Mouse (Mus musculus) stomach, postnatal 0 days (tissue): ENCODE data around the gene Eif3a. TPM values are rescaled to one million over a fixed set of nuclear protein-coding genes. Genes with fewer than 3 reads are reported as not detected.
A peak's percentile ranks its signal among the peaks of the same experiment; 100 is the strongest.

Experiments
- ATAC-seq: fragments of 200-750 bp; cut with Nextera tagmentation; 2 replicates; pipeline ENCODE4 v1.8.0; 2017; ENCODE audit not compliant: low FRiP score, low TSS enrichment
- DNase-seq: peaks from one replicate; pipeline ENCODE4 v3.0.0-alpha.2; 2016; ENCODE audit warnings: low spot score
- H3K27ac ChIP-seq: fragments of 300-500 bp; sonication (generic); replicated peaks from 2 replicates; pipeline ENCODE4 v1.5.1; 2014; ENCODE audit warnings: mild to moderate bottlenecking, control low read depth
- H3K27me3 ChIP-seq: fragments of 300-500 bp; sonication (generic); 2 replicates; pipeline ENCODE4 v1.6.1; 2014; ENCODE audit warnings: low read length; ENCODE audit not compliant: control insufficient read depth, insufficient read depth
- H3K36me3 ChIP-seq: fragments of 300-500 bp; sonication (generic); 2 replicates; pipeline ENCODE4 v1.6.1; 2014; ENCODE audit warnings: low read length, mixed read lengths; ENCODE audit not compliant: control insufficient read depth, insufficient read depth
- H3K4me1 ChIP-seq: fragments of 300-500 bp; sonication (generic); replicated peaks from 2 replicates; pipeline ENCODE4 v1.6.1; 2014; ENCODE audit warnings: antibody characterized with exemption; ENCODE audit not compliant: control insufficient read depth, insufficient read depth
- H3K4me2 ChIP-seq: fragments of 300-500 bp; sonication (generic); replicated peaks from 2 replicates; pipeline ENCODE4 v1.6.1; 2014; ENCODE audit warnings: low read depth, mild to moderate bottlenecking, control low read depth, moderate library complexity
- H3K4me3 ChIP-seq: fragments of 300-500 bp; sonication (generic); 2 replicates; pipeline ENCODE4 v1.5.1; 2014; ENCODE audit warnings: low read depth, low read length, control low read depth
- H3K9ac ChIP-seq: fragments of 300-500 bp; sonication (generic); 2 replicates; pipeline ENCODE4 v1.6.1; 2014; ENCODE audit warnings: mild to moderate bottlenecking, low read length, control low read depth, mixed read lengths
- H3K9me3 ChIP-seq: fragments of 300-500 bp; sonication (generic); 2 replicates; pipeline ENCODE4 v1.6.1; 2016; ENCODE audit warnings: low read length; ENCODE audit not compliant: control insufficient read depth
- CTCF ChIP-seq: IDR thresholded peaks from 2 replicates; pipeline ENCODE4 v1.5.1; 2016; ENCODE audit warnings: antibody characterized with exemption, low read depth, mild to moderate bottlenecking, moderate library complexity
- EP300 ChIP-seq: optimal IDR thresholded peaks from 2 replicates; pipeline ENCODE3; 2016; ENCODE audit warnings: antibody characterized with exemption
- WGBS: fragments of 180-500 bp; shearing (Covaris S2); extraction: QIAGEN DNeasy Blood & Tissue Kit; methylation state at CpG from one replicate; pipeline ENCODE4 v1.1.7; 2014; 5-methylcytosine and 5-hydroxymethylcytosine counted together
- polyA plus RNA-seq: library from polyadenylated mRNA; unstranded; fragments of >200 nt; fragmentation: Nextera tagmentation; extraction: Ambion mirVana; gene quantifications from 2 replicates; pipeline ENCODE4 v1.2.1, GENCODE M21; 2015

Gene Eif3a
- polyA plus RNA-seq, 1 experiment from 2014 or later = 60.1 TPM

- DNase-seq (no peak), ATAC-seq (no peak)
- Histone ChIP-seq H3K27me3 (no peaks in the 10 kb centered on the region), H3K4me3 (no peak overlapping the region), H3K36me3 (no peaks in the 10 kb centered on the region), H3K9me3 (no peaks in the 10 kb centered on the region), H3K27ac (no peak overlapping the region), H3K9ac (no peak overlapping the region), H3K4me1 (peaks cover 4% of the 10 kb centered on the region), H3K4me2 (0 out of 2 replicates have a peak overlapping the region, but pooled peaks have one; percentile 15)
- TF ChIP-seq EP300 (no peak), CTCF (no peak)
- 22% methylated on average over 2 of the region's 2 CpGs for WGBS
Observed at GRCm38 (mm10) chr19:60787465-60788150, 2.9 kb downstream of the Eif3a start.

- WGBS = 18% methylated on average over 1 of the region's 1 CpGs
- no peak for ATAC-seq
- no peak overlapping the region for H3K9ac ChIP-seq
- no peaks in the 10 kb centered on the region for H3K9me3 ChIP-seq
- TF ChIP-seq CTCF (no peak), EP300 (no peak)
- H3K4me2 ChIP-seq = no peak overlapping the region
- peaks cover 4% of the 10 kb centered on the region for H3K4me1 ChIP-seq
- H3K27me3 ChIP-seq = no peaks in the 10 kb centered on the region
- DNase-seq = no peak
- no peaks in the 10 kb centered on the region for H3K36me3 ChIP-seq
- H3K4me3 ChIP-seq = no peak overlapping the region
- no peak overlapping the region for H3K27ac ChIP-seq
Observed at GRCm38 (mm10) chr19:60784712-60785111, 5.7 kb downstream of the Eif3a start.

- Histone ChIP-seq H3K9ac (no peak overlapping the region), H3K36me3 (no peaks in the 10 kb centered on the region), H3K4me2 (no peak overlapping the region), H3K27me3 (no peaks in the 10 kb centered on the region), H3K9me3 (no peaks in the 10 kb centered on the region), H3K4me1 (peaks cover 4% of the 10 kb centered on the region; the same call in 1 of the 2 replicates), H3K4me3 (no peak overlapping the region), H3K27ac (no peak overlapping the region)
- 86% methylated on average over 3 of the region's 3 CpGs for WGBS
- no peak for DNase-seq
- ATAC-seq = no peak
- TF ChIP-seq CTCF (no peak), EP300 (no peak)
Observed at GRCm38 (mm10) chr19:60782034-60782433, 8.4 kb downstream of the Eif3a start.

DNA sequence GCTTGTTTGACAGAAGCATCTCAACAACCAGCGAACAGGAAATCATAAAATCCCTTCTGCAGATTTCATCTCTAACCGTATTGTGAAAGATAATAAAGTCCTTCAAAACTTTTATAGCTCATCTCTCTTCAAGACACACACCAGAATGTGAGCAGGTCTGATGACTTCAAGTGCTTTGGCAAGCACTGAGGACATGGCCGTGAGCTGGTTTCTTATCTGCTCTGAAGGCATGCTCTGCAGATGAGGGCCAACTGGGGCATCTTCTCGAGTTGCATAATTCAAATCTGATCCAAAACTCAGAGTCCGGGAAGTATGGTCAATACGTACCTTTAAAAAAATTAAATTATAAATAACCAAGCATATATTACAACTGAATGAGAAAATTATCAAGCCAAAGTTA, 17.1 kb downstream of the Eif3a start:
- no peak for ATAC-seq
- 84% methylated on average over 6 of the region's 6 CpGs for WGBS
- no peak for TF ChIP-seq EP300
- TF ChIP-seq CTCF = no peak

DNA sequence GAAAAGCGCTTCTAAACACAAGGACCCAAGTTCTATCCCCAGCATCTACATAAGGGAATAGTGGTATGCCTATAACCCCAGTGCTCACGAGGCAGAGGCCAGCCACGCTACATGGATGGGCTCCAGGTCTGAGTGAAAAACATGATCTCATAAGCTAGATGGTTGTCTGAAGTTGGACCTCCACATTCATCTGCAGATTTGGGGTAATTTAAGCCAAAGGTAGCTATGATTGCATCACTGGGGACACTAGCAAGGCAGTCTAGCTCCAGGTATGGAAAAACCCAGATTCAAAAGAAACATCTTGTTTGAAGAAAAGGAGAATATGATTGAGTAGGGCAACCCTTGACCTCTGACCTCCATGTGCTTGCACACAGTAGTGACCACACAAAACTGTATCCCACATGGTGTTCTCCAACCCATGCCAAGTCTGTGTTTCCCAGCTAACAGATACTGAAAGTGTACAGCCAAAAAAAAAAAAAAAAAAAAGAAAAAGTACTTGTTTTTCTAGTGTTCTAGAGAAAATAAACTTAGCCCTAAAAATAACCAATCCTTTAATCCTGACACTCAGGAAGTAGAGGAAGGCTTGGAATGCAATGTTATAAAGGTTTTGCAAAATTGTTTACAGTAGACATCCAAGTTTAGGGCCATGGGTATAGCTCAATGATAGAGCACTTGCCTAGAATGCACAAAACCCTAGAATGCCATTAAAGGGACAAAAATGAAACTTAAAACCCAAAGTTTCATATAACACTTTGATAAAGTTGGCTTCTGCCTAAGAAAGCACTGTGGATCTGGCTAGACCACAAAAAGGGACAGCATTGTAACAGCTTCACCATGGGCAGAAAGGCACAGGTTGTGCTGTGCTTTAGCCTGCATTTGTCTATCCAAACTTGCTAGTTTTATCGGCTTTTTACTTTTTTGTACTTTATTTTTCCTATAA, 31.3 kb downstream of the Eif3a start:
- ATAC-seq (no peak), DNase-seq (no peak)
- TF ChIP-seq EP300 (no peak), CTCF (no peak)
- Histone ChIP-seq H3K36me3 (peaks cover 20% of the 10 kb centered on the region), H3K27ac (no peak overlapping the region), H3K9me3 (no peaks in the 10 kb centered on the region), H3K4me1 (no peaks in the 10 kb centered on the region; the same call in 1 of the 2 replicates), H3K9ac (no peak overlapping the region), H3K4me2 (no peak overlapping the region), H3K4me3 (no peak overlapping the region), H3K27me3 (no peaks in the 10 kb centered on the region)
- 79% methylated on average over 4 of the region's 4 CpGs for WGBS

More for the DNA sequence above, 17.1 kb downstream of the Eif3a start:
- H3K4me3 ChIP-seq = no peak overlapping the region
- no peaks in the 10 kb centered on the region for H3K9me3 ChIP-seq
- no peaks in the 10 kb centered on the region for H3K27me3 ChIP-seq
- H3K4me2 ChIP-seq = no peak overlapping the region
- H3K9ac ChIP-seq = no peak overlapping the region
- peaks cover 17% of the 10 kb centered on the region for H3K36me3 ChIP-seq
- no peaks in the 10 kb centered on the region for H3K4me1 ChIP-seq
- no peak overlapping the region for H3K27ac ChIP-seq
- DNase-seq = no peak
